Mouse (Mus musculus): ENCODE measurements around the gene Col5a3. TPM values are rescaled to one million over a fixed set of nuclear protein-coding genes. Genes with fewer than 3 reads are reported as not detected.

Col5a3 gene
- polyA plus RNA-seq, 1 experiment from 2014 or later = 1.2 TPM

DNA sequence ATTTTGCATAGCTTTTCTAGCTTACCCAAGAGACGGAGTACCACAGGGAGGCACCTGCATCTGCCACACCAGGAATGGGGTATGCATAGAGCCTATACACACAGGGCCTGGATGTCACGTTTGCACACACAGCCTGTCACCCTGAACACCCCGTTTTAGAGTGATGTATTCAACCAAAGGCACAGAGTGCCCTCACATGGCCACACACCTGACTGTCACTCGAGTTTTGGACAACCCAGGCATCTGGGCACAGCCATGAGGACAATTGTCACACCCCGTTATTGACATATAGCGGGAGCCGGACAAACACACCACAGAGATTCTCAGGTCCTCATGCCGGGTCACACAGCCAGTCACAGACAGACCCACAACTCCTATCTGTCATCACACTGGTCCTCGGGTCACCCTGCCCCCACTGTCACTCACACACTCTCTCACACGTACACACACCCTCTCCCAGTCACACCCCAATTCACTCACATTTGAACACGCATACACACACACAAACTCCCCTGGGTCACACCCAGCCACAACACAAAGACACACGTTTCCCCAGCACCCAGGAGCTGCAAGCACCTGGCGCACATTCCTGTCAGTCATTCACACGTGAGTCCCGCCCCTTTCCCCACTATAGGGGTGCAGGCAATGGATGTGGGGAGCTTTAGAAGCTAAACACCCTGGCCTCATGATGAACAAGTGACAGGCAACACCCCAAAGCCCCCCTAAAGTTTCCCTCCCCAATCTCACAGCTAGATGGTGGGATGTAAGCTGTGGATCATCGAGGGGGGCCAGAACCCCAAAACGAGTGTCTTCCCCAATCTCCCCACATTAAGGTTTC, 69.5 kb downstream of the Col5a3 start:
- no peak overlapping the region for H3K27ac ChIP-seq
- no peaks in the 10 kb centered on the region for H3K36me3 ChIP-seq
- no peak for ATAC-seq (ENCODE audit: insufficient number of reproducible peaks, insufficient read depth, low FRiP score, low TSS enrichment)
- peaks cover 44% of the 10 kb centered on the region for H3K27me3 ChIP-seq
- no peak overlapping the region for H3K9ac ChIP-seq
- H3K4me2 ChIP-seq (replicated peaks) = peak overlapping the region; percentile 85
- peak overlapping the region; percentile 47 for H3K4me3 ChIP-seq
- WGBS = 11% methylated on average over 17 of the region's 17 CpGs
- peaks cover 12% of the 10 kb centered on the region for H3K4me1 ChIP-seq
- no peaks in the 10 kb centered on the region for H3K9me3 ChIP-seq

DNA sequence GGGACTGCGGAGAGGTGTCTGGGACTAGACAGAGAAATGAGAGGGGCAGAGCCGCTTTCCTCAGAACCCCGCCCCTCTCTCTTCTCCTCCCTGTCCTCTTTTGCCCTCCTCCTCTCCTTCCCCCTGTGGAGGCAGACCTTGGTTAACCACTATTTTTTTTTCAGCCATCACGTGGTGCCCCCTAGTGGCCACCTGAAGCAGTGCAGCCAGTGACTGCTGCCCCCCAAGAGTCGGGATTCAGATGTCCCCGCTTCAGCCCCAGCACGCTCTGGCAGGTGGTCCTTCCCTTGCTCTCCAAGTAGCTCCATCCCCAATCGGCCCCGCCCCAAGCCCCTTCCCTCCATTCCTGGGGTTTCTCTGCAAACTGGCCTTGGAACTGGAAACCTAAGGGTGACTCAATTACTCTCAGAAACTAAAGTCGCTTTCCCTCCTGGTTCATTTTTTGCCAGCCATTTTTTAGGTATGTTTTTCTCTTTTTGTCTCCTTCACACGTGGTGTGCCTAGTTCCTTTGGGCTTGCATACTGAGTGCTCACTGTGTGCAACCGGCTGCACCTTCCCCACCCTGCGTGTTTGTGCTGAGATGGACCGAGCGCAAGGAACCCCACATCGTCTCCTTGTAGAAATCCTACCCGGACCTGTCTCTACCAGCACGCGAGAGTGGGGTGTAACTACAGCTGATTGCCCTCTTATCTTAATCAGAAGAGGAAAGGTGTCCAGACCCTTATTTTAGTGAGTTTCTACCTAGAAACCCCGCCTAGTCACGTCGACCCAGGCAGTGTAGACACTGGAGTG, 70.7 kb downstream of the Col5a3 start:
- 11% methylated on average over 22 of the region's 22 CpGs for WGBS
- Histone ChIP-seq H3K27ac (no peak overlapping the region), H3K36me3 (no peaks in the 10 kb centered on the region), H3K4me2 (replicated peaks) (no peak overlapping the region), H3K27me3 (peaks cover 48% of the 10 kb centered on the region), H3K9me3 (no peaks in the 10 kb centered on the region), H3K4me3 (no peak overlapping the region), H3K9ac (no peak overlapping the region), H3K4me1 (peaks cover 12% of the 10 kb centered on the region)
- no peak for ATAC-seq (ENCODE audit: insufficient number of reproducible peaks, insufficient read depth, low FRiP score, low TSS enrichment)

DNA sequence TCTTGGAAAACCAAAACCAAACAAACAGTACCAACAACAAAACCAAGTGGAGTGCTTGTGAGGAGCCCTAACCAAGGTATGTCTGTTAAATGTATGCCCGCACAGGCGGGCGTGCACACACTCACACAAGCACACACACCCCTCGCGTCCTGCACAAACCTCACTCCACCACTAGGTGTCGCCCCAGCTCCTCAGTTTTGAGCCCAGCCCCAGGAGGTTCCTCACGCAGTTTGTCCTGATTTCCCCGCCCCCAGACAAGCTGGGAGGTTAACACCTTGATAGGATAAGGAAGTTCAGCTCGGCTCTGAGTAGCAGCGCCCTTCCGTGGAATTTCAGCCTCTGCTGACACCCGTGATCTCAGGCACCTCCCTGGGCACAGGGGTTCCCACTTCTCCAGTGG, 74.5 kb downstream of the Col5a3 start:
- H3K27ac ChIP-seq = no peak overlapping the region
- 2% methylated on average over 12 of the region's 12 CpGs for WGBS
- no peak overlapping the region for H3K4me3 ChIP-seq
- H3K36me3 ChIP-seq = no peaks in the 10 kb centered on the region
- no peaks in the 10 kb centered on the region for H3K9me3 ChIP-seq
- H3K9ac ChIP-seq = no peak overlapping the region
- peak; percentile 58; the same call in 1 of the 2 replicates for ATAC-seq (ENCODE audit: insufficient number of reproducible peaks, insufficient read depth, low FRiP score, low TSS enrichment)
- H3K4me2 ChIP-seq (replicated peaks) = peak overlapping the region; percentile 39
- H3K4me1 ChIP-seq = 0 out of 2 replicates have a peak, but pooled peaks cover 4% of the 10 kb centered on the region
- peaks cover 28% of the 10 kb centered on the region for H3K27me3 ChIP-seq

GRCm38 (mm10) chr9:20738251-20738999, 76.4 kb downstream of the Col5a3 start:
- WGBS = 45% methylated on average over 8 of the region's 8 CpGs
- ATAC-seq (ENCODE audit: insufficient number of reproducible peaks, insufficient read depth, low FRiP score, low TSS enrichment) = no peak
- 0 out of 2 replicates have a peak, but pooled peaks cover 4% of the 10 kb centered on the region for H3K4me1 ChIP-seq

GRCm38 (mm10) chr9:20737227-20737626, 77.6 kb downstream of the Col5a3 start:
- H3K9me3 ChIP-seq = no peaks in the 10 kb centered on the region
- no peak overlapping the region for H3K27ac ChIP-seq
- no peak overlapping the region for H3K9ac ChIP-seq
- H3K27me3 ChIP-seq = peaks cover 4% of the 10 kb centered on the region; the same call in 1 of the 2 replicates
- no peak overlapping the region for H3K4me2 ChIP-seq (replicated peaks)
- ATAC-seq (ENCODE audit: insufficient number of reproducible peaks, insufficient read depth, low FRiP score, low TSS enrichment) = no peak
- no peaks in the 10 kb centered on the region for H3K36me3 ChIP-seq
- H3K4me1 ChIP-seq = 0 out of 2 replicates have a peak, but pooled peaks cover 4% of the 10 kb centered on the region
- 87% methylated on average over 2 of the region's 2 CpGs for WGBS
- H3K4me3 ChIP-seq = no peak overlapping the region

More at GRCm38 (mm10) chr9:20738251-20738999, 76.4 kb downstream of the Col5a3 start:
- Histone ChIP-seq H3K36me3 (no peaks in the 10 kb centered on the region), H3K9me3 (no peaks in the 10 kb centered on the region), H3K27ac (no peak overlapping the region), H3K4me2 (replicated peaks) (no peak overlapping the region), H3K27me3 (peaks cover 8% of the 10 kb centered on the region), H3K9ac (no peak overlapping the region), H3K4me3 (no peak overlapping the region)

- ATAC-seq (ENCODE audit: insufficient number of reproducible peaks, insufficient read depth, low FRiP score, low TSS enrichment) = no peak
- Histone ChIP-seq H3K27ac (no peak overlapping the region), H3K4me2 (replicated peaks) (no peak overlapping the region), H3K9ac (no peak overlapping the region), H3K27me3 (peaks cover 4% of the 10 kb centered on the region; the same call in 1 of the 2 replicates), H3K4me3 (no peak overlapping the region), H3K36me3 (no peaks in the 10 kb centered on the region), H3K9me3 (no peaks in the 10 kb centered on the region), H3K4me1 (no peaks in the 10 kb centered on the region)
- 67% methylated on average over 3 of the region's 3 CpGs for WGBS
Observed at GRCm38 (mm10) chr9:20734692-20735091, 80.2 kb downstream of the Col5a3 start.

GRCm38 (mm10) chr9:20731797-20732196, 83.1 kb downstream of the Col5a3 start:
- Histone ChIP-seq H3K4me2 (replicated peaks) (no peak overlapping the region), H3K36me3 (no peaks in the 10 kb centered on the region), H3K4me3 (no peak overlapping the region), H3K4me1 (peaks cover 14% of the 10 kb centered on the region; the same call in 1 of the 2 replicates), H3K9me3 (no peaks in the 10 kb centered on the region), H3K27me3 (peaks cover 29% of the 10 kb centered on the region), H3K27ac (no peak overlapping the region), H3K9ac (no peak overlapping the region)
- no peak for ATAC-seq (ENCODE audit: insufficient number of reproducible peaks, insufficient read depth, low FRiP score, low TSS enrichment)
- WGBS = 64% methylated on average over 4 of the region's 4 CpGs

DNA sequence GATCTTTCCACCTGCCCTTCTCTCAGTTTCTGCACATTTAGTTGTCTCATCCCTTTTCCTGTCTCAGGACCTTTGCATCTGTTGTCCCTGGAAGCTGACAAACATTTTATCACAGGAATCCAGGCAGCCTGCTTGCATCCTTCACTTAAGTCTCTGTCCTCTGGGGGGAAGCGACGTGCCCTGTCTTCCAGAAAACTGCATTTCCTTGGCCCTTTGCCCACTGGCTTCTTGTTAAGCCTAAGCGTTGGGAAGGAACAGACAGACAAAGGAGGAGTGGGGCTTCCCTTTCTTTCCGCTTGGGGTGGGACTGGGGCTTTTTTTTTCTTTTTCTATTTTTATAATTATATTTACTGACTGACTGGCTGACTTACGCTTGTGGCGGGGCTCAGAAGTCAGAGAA, 85.4 kb downstream of the Col5a3 start:
- peaks cover 52% of the 10 kb centered on the region for H3K27me3 ChIP-seq
- H3K4me1 ChIP-seq = peaks cover 21% of the 10 kb centered on the region
- no peaks in the 10 kb centered on the region for H3K9me3 ChIP-seq
- H3K36me3 ChIP-seq = no peaks in the 10 kb centered on the region
- no peak overlapping the region for H3K27ac ChIP-seq
- 64% methylated on average over 6 of the region's 6 CpGs for WGBS
- no peak for ATAC-seq (ENCODE audit: insufficient number of reproducible peaks, insufficient read depth, low FRiP score, low TSS enrichment)
- no peak overlapping the region for H3K9ac ChIP-seq
- no peak overlapping the region for H3K4me2 ChIP-seq (replicated peaks)
- H3K4me3 ChIP-seq = no peak overlapping the region

- under 1% methylated on average over 46 of the region's 46 CpGs for WGBS
- Histone ChIP-seq H3K36me3 (no peaks in the 10 kb centered on the region), H3K27me3 (peaks cover 65% of the 10 kb centered on the region), H3K4me1 (peaks cover 21% of the 10 kb centered on the region), H3K27ac (no peak overlapping the region), H3K4me3 (peak overlapping the region; percentile 54), H3K9ac (0 out of 2 replicates have a peak overlapping the region, but pooled peaks have one; percentile 19), H3K4me2 (replicated peaks) (peak overlapping the region; percentile 99), H3K9me3 (no peaks in the 10 kb centered on the region)
- no peak for ATAC-seq (ENCODE audit: insufficient number of reproducible peaks, insufficient read depth, low FRiP score, low TSS enrichment)
Observed at GRCm38 (mm10) chr9:20727601-20728113, 87.2 kb downstream of the Col5a3 start.

GRCm38 (mm10) chr9:20726859-20727600, 87.8 kb downstream of the Col5a3 start:
- H3K4me1 ChIP-seq = peaks cover 21% of the 10 kb centered on the region
- peaks cover 65% of the 10 kb centered on the region for H3K27me3 ChIP-seq
- peak overlapping the region; percentile 99 for H3K4me2 ChIP-seq (replicated peaks)
- WGBS = under 1% methylated on average over 53 of the region's 54 CpGs
- no peak overlapping the region for H3K27ac ChIP-seq
- H3K9ac ChIP-seq = peak overlapping the region; percentile 60
- H3K9me3 ChIP-seq = no peaks in the 10 kb centered on the region
- no peak for ATAC-seq (ENCODE audit: insufficient number of reproducible peaks, insufficient read depth, low FRiP score, low TSS enrichment)
- peak overlapping the region; percentile 54 for H3K4me3 ChIP-seq
- no peaks in the 10 kb centered on the region for H3K36me3 ChIP-seq

Measured in embryonic facial prominence, embryonic 12.5 days (tissue).